Mouse (Mus musculus) heart, embryonic 12.5 days (tissue): ENCODE measurements around the gene Pde1c. TPM values are rescaled to one million over a fixed set of nuclear protein-coding genes. Genes with fewer than 3 reads are reported as not detected.

Source experiments
- ATAC-seq: fragments of 200-750 bp; cut with Nextera tagmentation; 2 replicates; pipeline ENCODE4 v1.8.0; 2017; ENCODE audit warnings: moderate TSS enrichment, moderate library complexity; ENCODE audit not compliant: insufficient number of reproducible peaks, low FRiP score
- H3K27ac ChIP-seq: fragments of 300-500 bp; sonication (generic); 2 replicates; pipeline ENCODE4 v1.5.1; 2016; ENCODE audit warnings: mild to moderate bottlenecking, moderate library complexity; ENCODE audit not compliant: poor library complexity, severe bottlenecking
- H3K27me3 ChIP-seq: fragments of 300-500 bp; sonication (generic); replicated peaks from 2 replicates; pipeline ENCODE4 v1.6.1; 2016; ENCODE audit warnings: mild to moderate bottlenecking, moderate library complexity
- H3K36me3 ChIP-seq: fragments of 300-500 bp; sonication (generic); 2 replicates; pipeline ENCODE4 v1.6.1; 2016; ENCODE audit warnings: mild to moderate bottlenecking, moderate library complexity
- H3K4me1 ChIP-seq: fragments of 300-500 bp; sonication (generic); replicated peaks from 2 replicates; pipeline ENCODE4 v1.6.1; 2016; ENCODE audit warnings: mild to moderate bottlenecking
- H3K4me2 ChIP-seq: fragments of 300-500 bp; sonication (generic); 2 replicates; pipeline ENCODE4 v1.6.1; 2016; ENCODE audit warnings: mild to moderate bottlenecking, moderate library complexity
- H3K4me3 ChIP-seq: fragments of 300-500 bp; sonication (generic); 2 replicates; pipeline ENCODE4 v1.5.1; 2016; ENCODE audit warnings: mild to moderate bottlenecking
- H3K9ac ChIP-seq: fragments of 300-500 bp; sonication (generic); 2 replicates; pipeline ENCODE4 v1.6.1; 2016; ENCODE audit warnings: mild to moderate bottlenecking, moderate library complexity
- H3K9me3 ChIP-seq: fragments of 300-500 bp; sonication (generic); replicated peaks from 2 replicates; pipeline ENCODE4 v1.6.1; 2016; ENCODE audit warnings: mild to moderate bottlenecking, moderate library complexity
- WGBS: fragments of 180-500 bp; shearing (Covaris S2); methylation state at CpG from one replicate; pipeline ENCODE4 v1.1.7; 2016; 5-methylcytosine and 5-hydroxymethylcytosine counted together
- polyA plus RNA-seq: library from polyadenylated mRNA; unstranded; fragments of >200 nt; fragmentation: Nextera tagmentation; extraction: Ambion mirVana; gene quantifications from 2 replicates; pipeline ENCODE4 v1.2.1, GENCODE M21; 2016

Pde1c gene
- polyA plus RNA-seq, 1 experiment from 2014 or later, result 2.7 TPM

GRCm38 (mm10) chr6:56191426-56192140, 377.3 kb downstream of the Pde1c start:
- Histone ChIP-seq H3K4me1 (no peaks in the 10 kb centered on the region), H3K27me3 (no peaks in the 10 kb centered on the region), H3K4me3 (no peak overlapping the region), H3K9me3 (no peaks in the 10 kb centered on the region), H3K4me2 (no peak overlapping the region), H3K36me3 (no peaks in the 10 kb centered on the region), H3K9ac (no peak overlapping the region), H3K27ac (no peak overlapping the region)
- ATAC-seq, result no peak
- WGBS, result 73% methylated on average over 1 of the region's 1 CpGs

- Histone ChIP-seq H3K4me2 (no peak overlapping the region), H3K27ac (no peak overlapping the region), H3K9ac (no peak overlapping the region), H3K9me3 (no peaks in the 10 kb centered on the region), H3K4me1 (no peaks in the 10 kb centered on the region), H3K36me3 (no peaks in the 10 kb centered on the region), H3K4me3 (no peak overlapping the region), H3K27me3 (no peaks in the 10 kb centered on the region)
- no peak for ATAC-seq
- WGBS, result 76% methylated on average over 2 of the region's 2 CpGs
These were observed 392.4 kb downstream of the Pde1c start for GRCm38 (mm10) chr6:56176485-56176884.

GRCm38 (mm10) chr6:56172172-56172571, 396.7 kb downstream of the Pde1c start:
- no peak overlapping the region for H3K4me2 ChIP-seq
- ATAC-seq, result no peak
- 58% methylated on average over 2 of the region's 2 CpGs for WGBS
- no peak overlapping the region for H3K9ac ChIP-seq
- no peaks in the 10 kb centered on the region for H3K27me3 ChIP-seq
- no peaks in the 10 kb centered on the region for H3K4me1 ChIP-seq
- H3K36me3 ChIP-seq, result no peaks in the 10 kb centered on the region
- no peaks in the 10 kb centered on the region for H3K9me3 ChIP-seq
- no peak overlapping the region for H3K4me3 ChIP-seq
- no peak overlapping the region for H3K27ac ChIP-seq

GRCm38 (mm10) chr6:56168736-56169135, 400.2 kb downstream of the Pde1c start:
- WGBS, result 74% methylated on average over 2 of the region's 2 CpGs
- no peaks in the 10 kb centered on the region for H3K9me3 ChIP-seq
- ATAC-seq, result no peak

GRCm38 (mm10) chr6:56158217-56158616, 410.7 kb downstream of the Pde1c start:
- WGBS, result 63% methylated on average over 1 of the region's 1 CpGs
- H3K27me3 ChIP-seq, result no peaks in the 10 kb centered on the region
- H3K36me3 ChIP-seq, result no peaks in the 10 kb centered on the region; the same call in 1 of the 2 replicates
- no peak overlapping the region for H3K27ac ChIP-seq
- no peak overlapping the region for H3K4me2 ChIP-seq
- H3K4me1 ChIP-seq, result peaks cover 5% of the 10 kb centered on the region; the same call in 1 of the 2 replicates
- ATAC-seq, result no peak
- H3K9ac ChIP-seq, result no peak overlapping the region
- H3K4me3 ChIP-seq, result no peak overlapping the region
- H3K9me3 ChIP-seq, result 0 out of 2 replicates have a peak, but pooled peaks cover 8% of the 10 kb centered on the region

More at GRCm38 (mm10) chr6:56168736-56169135, 400.2 kb downstream of the Pde1c start:
- H3K9ac ChIP-seq, result no peak overlapping the region
- no peaks in the 10 kb centered on the region for H3K4me1 ChIP-seq
- no peaks in the 10 kb centered on the region for H3K27me3 ChIP-seq
- no peak overlapping the region for H3K27ac ChIP-seq
- H3K4me3 ChIP-seq, result no peak overlapping the region
- H3K36me3 ChIP-seq, result no peaks in the 10 kb centered on the region
- H3K4me2 ChIP-seq, result no peak overlapping the region

GRCm38 (mm10) chr6:56156836-56157235, 412.1 kb downstream of the Pde1c start:
- Histone ChIP-seq H3K4me2 (no peak overlapping the region), H3K36me3 (no peaks in the 10 kb centered on the region; the same call in 1 of the 2 replicates), H3K27ac (no peak overlapping the region), H3K27me3 (no peaks in the 10 kb centered on the region), H3K9me3 (0 out of 2 replicates have a peak, but pooled peaks cover 8% of the 10 kb centered on the region), H3K4me1 (peaks cover 5% of the 10 kb centered on the region; the same call in 1 of the 2 replicates), H3K9ac (no peak overlapping the region), H3K4me3 (no peak overlapping the region)
- 66% methylated on average over 3 of the region's 3 CpGs for WGBS
- no peak for ATAC-seq

GRCm38 (mm10) chr6:56130493-56131159, 438.3 kb downstream of the Pde1c start:
- H3K4me1 ChIP-seq, result 0 out of 2 replicates have a peak, but pooled peaks cover 4% of the 10 kb centered on the region
- ATAC-seq, result no peak
- no peaks in the 10 kb centered on the region for H3K9me3 ChIP-seq
- H3K4me2 ChIP-seq, result no peak overlapping the region
- H3K36me3 ChIP-seq, result no peaks in the 10 kb centered on the region
- H3K9ac ChIP-seq, result no peak overlapping the region
- WGBS, result 47% methylated on average over 3 of the region's 3 CpGs
- no peaks in the 10 kb centered on the region for H3K27me3 ChIP-seq
- H3K27ac ChIP-seq, result no peak overlapping the region
- H3K4me3 ChIP-seq, result no peak overlapping the region

- H3K9ac ChIP-seq, result no peak overlapping the region
- ATAC-seq, result no peak
- no peaks in the 10 kb centered on the region for H3K27me3 ChIP-seq
- peaks cover 7% of the 10 kb centered on the region; the same call in 1 of the 2 replicates for H3K9me3 ChIP-seq
- no peak overlapping the region for H3K4me3 ChIP-seq
- 75% methylated on average over 2 of the region's 2 CpGs for WGBS
- no peak overlapping the region for H3K4me2 ChIP-seq
- no peaks in the 10 kb centered on the region for H3K36me3 ChIP-seq
- H3K4me1 ChIP-seq, result no peaks in the 10 kb centered on the region
- no peak overlapping the region for H3K27ac ChIP-seq
These were observed 469.3 kb downstream of the Pde1c start for GRCm38 (mm10) chr6:56099520-56100101.

GRCm38 (mm10) chr6:56098427-56098826, 470.5 kb downstream of the Pde1c start:
- H3K27ac ChIP-seq, result no peak overlapping the region
- H3K4me1 ChIP-seq, result no peaks in the 10 kb centered on the region
- H3K36me3 ChIP-seq, result no peaks in the 10 kb centered on the region
- ATAC-seq, result no peak
- no peaks in the 10 kb centered on the region for H3K27me3 ChIP-seq
- H3K4me3 ChIP-seq, result no peak overlapping the region
- H3K9ac ChIP-seq, result no peak overlapping the region
- no peak overlapping the region for H3K4me2 ChIP-seq
- H3K9me3 ChIP-seq, result peaks cover 7% of the 10 kb centered on the region; the same call in 1 of the 2 replicates
- 38% methylated on average over 5 of the region's 5 CpGs for WGBS

GRCm38 (mm10) chr6:56076378-56076805, 492.5 kb downstream of the Pde1c start:
- Histone ChIP-seq H3K4me2 (no peak overlapping the region), H3K9ac (no peak overlapping the region), H3K27me3 (no peaks in the 10 kb centered on the region), H3K9me3 (no peaks in the 10 kb centered on the region), H3K4me3 (no peak overlapping the region), H3K27ac (no peak overlapping the region), H3K36me3 (no peaks in the 10 kb centered on the region), H3K4me1 (0 out of 2 replicates have a peak, but pooled peaks cover 3% of the 10 kb centered on the region)
- WGBS, result 39% methylated on average over 4 of the region's 4 CpGs
- ATAC-seq, result no peak

GRCm38 (mm10) chr6:56068516-56068915, 500.4 kb downstream of the Pde1c start:
- Histone ChIP-seq H3K9me3 (no peaks in the 10 kb centered on the region), H3K4me3 (no peak overlapping the region)
- ATAC-seq, result no peak

More at GRCm38 (mm10) chr6:56068516-56068915, 500.4 kb downstream of the Pde1c start:
- Histone ChIP-seq H3K27me3 (no peaks in the 10 kb centered on the region), H3K36me3 (no peaks in the 10 kb centered on the region), H3K4me1 (no peaks in the 10 kb centered on the region), H3K9ac (no peak overlapping the region), H3K27ac (no peak overlapping the region), H3K4me2 (no peak overlapping the region)
